Mouse (Mus musculus): ENCODE data around the gene Ctnnbl1. TPM values are rescaled to one million over a fixed set of nuclear protein-coding genes. Genes with fewer than 3 reads are reported as not detected.

The Ctnnbl1 gene
- total RNA-seq, 4 experiments from 2014 or later = 24.6 to 28.4 (median 27.7) TPM

DNA sequence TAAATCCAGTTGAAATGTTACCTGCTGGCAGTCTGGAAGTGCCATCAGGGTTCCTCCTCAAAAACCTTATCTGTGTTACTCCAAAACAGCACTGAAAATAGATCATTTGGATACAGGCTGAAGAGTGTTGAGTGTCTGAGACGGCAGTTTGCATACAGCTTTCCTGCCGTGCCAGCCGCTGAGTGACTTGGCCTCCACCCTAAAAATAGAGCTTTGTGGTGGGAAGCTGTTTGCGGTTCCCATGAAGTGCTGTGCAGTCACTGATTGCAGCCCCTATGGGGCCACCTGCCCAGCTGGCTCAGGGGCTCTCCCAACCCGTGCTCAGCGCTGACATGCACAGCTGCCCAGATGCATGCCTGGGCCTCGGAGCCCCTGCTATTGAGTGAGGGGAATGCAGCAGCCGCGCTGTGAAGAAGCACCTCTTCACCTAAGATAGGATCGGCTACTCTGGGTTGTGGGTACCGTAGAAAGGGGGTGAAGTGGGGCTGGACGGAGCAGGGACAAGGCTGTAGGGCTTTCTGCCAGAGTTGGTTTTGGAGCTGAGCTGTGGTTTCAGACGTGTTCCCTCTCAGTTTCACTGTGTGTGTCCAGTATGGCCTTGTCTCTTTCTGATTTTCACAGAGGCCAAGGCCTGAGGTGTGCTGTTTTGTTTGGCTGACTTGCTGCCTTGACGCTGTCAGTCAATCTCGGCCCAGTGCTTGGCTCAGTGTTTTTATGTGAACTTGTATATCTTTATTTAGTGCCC, 81.5 kb downstream of the Ctnnbl1 start:
- peak in 1 of 2 experiments; percentile 24 for DNase-seq (ENCODE audit: low spot score in 2 of 2)

DNA sequence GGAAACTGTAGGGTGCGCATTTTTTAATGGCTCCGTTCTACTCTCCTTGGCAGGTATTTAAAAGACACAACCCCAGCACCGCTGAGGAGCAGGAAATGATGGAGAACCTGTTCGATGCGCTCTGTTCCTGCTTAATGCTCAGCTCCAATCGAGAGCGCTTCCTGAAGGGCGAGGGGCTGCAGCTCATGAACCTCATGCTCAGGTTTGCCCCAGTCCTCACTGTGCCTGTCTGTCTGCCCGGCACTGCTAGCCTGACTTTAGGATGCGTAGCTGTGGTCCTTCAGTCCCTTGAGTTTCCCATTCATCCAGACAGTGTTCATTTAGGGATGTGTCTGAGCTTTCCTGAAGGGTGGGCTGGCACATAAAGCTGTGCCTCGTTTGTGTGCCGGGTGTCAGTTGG, 82.2 kb downstream of the Ctnnbl1 start:
- DNase-seq (ENCODE audit: low spot score in 2 of 2) = peak in 1 of 2 experiments; percentile 2

DNA sequence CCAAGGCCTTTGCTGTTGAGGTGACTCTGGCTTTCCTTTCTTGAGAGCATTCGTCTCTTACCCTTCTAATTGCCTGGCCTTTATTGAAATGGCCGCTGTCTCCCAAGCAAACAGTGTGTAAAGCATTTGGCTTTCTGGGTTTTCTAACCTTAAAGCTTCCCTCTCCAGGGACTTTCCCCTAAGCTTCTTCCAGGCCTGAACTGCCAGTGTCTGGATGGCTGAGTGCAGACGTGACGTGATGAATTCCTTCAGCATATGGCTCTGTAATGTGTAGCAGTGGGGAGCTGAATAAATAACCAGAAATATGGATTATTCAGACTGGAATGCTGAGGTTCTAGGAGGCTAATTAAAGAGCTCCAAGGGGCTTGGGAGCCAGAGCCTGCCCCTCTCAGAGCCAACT, 84.1 kb downstream of the Ctnnbl1 start:
- DNase-seq (ENCODE audit: low spot score in 2 of 2) = peak in 1 of 2 experiments; percentile 2

DNA sequence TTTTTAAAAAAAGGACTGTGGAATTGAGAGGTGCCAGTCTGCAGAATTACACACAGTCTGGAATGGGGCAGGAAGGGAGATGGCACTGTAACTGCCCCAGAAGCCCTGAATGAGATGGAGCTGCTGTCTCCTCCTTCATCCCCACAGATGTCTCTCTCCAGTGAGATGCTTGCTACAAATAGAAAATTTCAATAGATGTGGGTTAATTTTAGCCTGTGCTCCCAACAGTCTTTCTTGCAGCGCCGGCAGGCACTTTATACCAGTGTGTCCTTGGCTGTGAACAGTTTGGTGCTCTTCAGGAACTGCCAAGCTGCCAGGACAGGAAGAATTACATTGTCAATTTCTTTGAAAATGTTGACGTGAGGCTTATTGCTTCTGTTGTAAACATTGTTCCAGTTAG, 86.3 kb downstream of the Ctnnbl1 start:
- peak in 1 of 2 experiments; percentile 10 for DNase-seq (ENCODE audit: low spot score in 2 of 2)

DNA sequence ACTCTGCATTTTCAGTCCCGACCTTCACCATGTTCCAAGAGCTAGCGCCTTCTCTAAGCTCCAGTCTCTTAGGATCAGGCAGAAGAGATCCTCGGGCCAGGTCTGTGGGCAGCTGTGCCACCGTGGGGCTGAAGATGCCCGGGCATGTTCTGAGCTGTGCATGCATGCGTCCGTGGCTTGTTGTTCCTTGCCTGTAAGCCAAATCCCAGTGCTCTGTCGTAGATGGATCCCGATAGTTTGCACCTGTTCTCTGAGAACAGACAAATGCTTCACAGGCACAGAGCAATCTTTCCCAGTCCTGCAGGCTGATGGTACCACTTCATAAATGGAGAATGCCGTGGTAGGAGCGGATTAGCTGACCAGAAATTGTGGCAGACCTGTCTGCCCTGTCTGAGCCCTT, 87.0 kb downstream of the Ctnnbl1 start:
- peak in 1 of 2 experiments; percentile 4 for DNase-seq (ENCODE audit: low spot score in 2 of 2)

DNA sequence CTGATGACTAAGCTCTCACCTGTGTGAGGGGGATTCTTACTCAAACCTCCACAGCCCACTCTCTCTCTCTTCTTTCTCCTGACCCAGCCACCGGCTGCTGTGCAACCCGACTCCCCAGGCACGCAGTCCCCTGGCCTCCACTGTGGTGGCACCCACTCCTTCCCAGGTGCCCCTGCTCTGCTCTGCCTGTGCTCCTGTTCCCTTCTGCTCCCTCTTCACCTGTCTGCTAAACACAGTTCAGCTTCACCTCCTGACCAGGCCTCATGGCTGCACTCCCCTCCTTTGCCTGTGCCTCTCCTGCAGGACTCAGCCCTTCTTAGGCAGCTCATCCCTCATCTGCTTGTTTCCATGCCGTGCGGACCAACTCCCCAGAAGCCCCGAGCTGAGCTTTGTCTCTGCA, 92.9 kb downstream of the Ctnnbl1 start:
- no peak for DNase-seq (ENCODE audit: low spot score in 2 of 2)

DNA sequence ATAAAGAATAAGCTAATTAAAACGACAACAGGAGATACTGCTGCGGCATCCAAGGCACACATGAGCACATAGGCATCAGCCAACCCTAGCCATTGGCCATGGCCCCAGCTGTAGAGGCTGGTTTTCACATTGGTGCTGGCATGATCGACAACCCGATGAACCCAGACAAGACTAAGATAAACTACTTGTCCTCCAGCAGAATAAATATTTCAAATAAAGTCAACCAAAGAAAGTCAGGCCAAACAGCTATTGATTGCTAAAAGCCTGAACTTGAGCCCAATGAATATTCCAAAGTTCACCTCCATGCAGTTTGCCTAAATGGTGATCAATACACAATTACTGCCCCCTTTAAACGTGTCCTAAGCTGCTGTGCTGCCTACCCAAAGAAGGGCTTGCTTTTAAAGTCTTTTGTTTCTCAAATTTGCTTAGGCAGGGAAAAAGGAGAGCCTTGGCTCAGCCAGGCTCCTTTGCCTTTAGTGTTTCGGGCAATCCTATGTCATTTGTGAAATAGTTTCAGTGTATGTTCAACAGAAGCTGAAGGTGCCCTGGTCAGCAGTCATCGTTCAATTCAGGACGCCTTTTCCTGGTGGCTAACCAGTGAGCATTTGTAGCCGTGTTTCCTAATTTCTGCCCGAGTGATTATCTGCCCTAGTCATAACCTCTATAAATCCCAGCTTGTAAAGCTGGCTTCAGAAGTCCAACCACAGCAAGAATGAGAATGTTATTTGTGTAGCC, 93.6 kb downstream of the Ctnnbl1 start:
- DNase-seq (ENCODE audit: low spot score in 2 of 2) = no peak

DNA sequence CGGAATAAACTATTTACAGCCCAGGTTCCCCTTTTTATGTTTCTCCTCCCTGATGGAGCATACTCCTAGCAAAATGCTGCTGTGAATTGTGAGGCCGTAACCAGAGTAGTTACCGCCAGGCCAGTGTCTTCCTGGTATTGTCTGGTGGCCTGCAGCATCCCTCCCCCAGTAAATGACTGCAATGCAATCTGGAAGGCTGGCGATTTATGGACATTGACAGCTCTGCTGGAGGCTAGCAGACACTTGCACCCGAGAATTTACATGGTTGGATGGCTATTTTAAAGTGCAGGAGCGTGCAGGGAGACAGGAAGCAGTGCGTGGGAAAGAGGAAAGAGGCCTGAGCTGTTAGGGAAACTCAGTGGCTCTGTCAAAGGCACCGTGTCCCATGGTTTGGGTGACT, 99.8 kb downstream of the Ctnnbl1 start:
- no peak for DNase-seq (ENCODE audit: low spot score in 2 of 2)

DNA sequence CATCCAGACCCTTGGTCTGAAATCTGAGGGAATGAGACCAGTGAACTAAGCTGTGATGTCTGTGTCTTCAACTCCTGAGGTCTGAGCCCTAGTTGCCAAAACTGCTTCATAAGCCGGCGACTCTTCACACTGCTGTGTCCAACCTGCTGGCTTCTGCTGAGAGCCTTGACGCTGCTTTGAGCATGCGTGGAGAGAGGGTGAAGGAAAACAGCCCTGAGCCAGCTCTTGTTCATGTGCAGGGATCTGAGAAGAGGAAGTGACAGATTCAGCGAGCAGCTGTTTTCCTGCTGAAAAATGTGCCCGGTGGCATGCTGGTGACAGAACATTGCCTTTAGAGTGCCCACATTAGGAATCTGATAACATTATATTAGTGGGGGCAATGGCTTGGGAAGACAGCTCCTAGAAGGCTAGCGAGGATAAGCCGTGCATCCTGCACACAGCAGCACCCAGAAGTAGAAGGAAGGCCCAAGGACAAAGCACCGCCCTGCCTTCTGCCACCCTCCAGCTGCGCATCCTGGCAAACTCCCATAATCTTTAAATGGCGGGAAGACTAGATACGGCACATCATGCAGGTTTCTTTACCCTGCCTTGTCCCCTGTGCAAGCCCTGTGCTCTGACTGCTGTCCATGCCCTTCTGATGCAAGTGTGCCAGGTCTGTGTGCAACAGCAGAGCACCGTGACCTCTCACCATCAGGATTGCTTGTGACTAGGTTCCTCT, 101.2 kb downstream of the Ctnnbl1 start:
- no peak for DNase-seq (ENCODE audit: low spot score in 2 of 2)

DNA sequence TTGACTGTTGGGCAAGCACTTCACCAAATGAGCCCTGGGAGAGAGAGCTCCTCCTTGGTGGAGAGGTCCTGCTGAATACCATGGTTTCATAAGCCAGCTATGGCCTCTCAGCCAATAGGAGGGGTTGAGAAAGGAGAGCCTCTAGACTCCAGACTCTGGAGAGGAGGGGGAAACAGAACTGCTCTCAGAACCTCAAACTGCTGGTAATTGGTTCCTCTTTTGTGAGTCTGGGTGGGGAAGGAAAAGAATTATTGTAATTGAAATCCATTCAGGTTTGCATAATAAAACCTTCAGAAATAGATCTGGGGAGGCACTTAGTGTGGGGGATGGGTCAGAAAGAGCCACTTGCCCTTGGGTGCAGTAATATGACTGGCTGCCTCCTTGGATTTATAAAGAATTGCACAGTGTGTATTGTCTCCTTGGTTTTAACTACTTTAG, 103.5 kb downstream of the Ctnnbl1 start:
- DNase-seq (ENCODE audit: low spot score in 2 of 2) = no peak

DNA sequence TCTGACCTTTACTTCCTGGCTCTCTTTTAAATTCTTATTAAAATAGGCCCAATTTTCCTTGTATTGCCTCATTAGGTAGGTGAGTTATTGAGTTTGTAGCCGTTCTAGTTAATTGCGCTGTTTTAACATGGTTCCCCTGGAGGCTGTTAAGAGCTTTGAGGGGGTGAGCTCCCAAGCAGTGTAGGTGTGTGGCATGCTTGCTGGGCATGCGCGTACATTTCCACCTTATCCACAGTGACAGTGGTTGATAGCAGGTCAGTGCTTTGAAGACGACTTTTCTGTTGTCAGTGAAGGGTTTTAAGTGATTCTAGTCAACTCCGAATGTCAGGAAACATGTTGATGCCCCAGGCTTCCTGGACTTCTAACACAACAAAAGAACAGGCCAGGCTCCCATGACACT, 103.9 kb downstream of the Ctnnbl1 start:
- DNase-seq (ENCODE audit: low spot score in 2 of 2) = no peak

DNA sequence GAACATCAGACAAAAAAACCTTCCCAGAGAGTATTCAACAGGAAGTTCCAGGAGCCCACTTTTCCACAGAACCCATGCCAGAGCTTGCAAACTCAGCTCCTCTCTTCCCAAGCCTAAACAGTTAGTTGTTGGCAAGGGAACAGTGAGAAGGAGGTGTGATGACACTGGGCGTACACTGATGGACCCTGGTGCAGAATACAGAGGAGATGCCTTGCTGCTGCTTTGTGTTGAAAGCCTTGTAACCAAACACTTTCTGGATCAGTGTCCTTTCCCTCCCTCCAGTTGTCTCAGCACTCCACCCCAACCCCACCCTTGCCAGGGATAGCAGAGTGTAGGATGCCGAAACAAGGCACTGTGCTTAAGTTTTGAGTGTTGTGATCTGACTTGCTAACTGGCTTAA, 107.5 kb downstream of the Ctnnbl1 start:
- no peak for DNase-seq (ENCODE audit: low spot score in 2 of 2)

DNA sequence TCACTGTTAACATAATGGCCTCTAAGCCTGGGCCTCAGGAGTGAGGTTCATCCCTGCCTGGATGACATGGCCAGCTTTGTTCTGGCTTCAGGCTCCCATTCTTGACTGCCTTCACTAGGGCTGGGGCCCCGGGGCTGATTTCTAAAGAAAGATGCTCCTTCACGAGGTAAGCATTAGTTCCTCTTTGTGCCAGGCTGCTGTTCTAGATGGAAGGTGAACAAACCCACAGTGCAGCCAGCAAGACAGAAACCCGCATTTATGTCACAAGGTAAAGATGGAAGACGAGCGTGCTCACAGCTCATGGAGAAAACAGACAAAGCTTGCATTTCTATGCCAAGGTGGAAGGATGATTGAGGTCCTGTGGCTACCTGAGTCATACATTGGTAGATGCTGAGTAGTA, 108.6 kb downstream of the Ctnnbl1 start:
- DNase-seq (ENCODE audit: low spot score in 2 of 2) = no peak

DNA sequence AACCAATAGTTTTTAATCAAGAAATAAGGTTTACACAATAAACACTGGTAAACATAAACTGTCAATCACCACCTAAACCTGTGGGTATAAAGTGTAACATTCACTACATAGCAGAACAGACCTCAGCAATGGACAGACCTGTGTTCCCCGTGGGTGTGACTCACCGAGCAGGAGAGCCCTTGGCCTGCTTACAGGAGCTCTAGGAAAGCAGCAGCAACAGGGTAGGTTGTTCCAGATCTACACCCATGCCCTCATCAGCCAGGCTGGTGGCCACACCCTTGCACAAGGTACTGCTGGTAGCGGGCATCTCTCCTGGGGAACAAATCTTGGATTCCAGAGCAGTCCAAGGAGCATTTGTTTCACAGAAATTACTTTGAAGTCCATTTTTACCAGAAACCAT, 115.9 kb downstream of the Ctnnbl1 start:
- DNase-seq (ENCODE audit: low spot score in 2 of 2) = no peak

DNA sequence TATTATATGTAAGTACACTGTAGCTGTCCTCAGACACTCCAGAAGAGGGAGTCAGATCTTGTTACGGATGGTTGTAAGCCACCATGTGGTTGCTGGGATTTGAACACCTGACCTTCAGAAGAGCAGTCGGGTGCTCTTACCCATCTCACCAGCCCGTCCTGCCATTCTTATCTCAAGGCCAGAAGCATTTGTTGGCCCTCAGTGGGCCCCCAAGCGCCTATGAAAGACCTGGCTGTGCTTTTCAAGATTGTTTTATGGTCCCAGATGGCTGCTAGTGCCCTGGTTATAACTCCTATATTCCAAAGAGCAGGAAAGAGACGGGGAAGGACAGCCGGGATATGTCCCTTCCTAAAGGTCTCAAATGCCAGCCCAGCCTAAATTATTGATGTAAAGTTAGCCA, 118.6 kb downstream of the Ctnnbl1 start:
- no peak for DNase-seq (ENCODE audit: low spot score in 2 of 2)

DNA sequence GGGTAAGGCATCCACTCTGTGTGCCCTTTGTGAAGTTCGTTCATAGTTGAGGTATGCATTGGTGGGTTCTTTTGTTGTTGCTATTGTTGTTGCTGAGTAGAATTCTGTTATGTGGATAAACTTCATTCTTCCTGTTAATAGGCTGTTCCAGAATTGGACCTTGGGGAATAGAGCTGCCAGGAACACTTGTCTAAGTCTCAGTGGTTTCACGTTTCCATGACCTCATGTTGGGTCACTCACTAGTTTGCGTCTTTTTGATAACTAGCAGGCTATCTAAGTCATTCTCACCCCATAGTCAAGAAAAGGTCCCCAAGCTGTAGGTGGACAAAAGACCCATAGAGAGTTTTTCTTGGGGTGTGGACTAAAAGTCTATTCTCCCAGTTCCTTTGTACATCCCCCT, 120.3 kb downstream of the Ctnnbl1 start:
- DNase-seq (ENCODE audit: low spot score in 2 of 2) = no peak

DNA sequence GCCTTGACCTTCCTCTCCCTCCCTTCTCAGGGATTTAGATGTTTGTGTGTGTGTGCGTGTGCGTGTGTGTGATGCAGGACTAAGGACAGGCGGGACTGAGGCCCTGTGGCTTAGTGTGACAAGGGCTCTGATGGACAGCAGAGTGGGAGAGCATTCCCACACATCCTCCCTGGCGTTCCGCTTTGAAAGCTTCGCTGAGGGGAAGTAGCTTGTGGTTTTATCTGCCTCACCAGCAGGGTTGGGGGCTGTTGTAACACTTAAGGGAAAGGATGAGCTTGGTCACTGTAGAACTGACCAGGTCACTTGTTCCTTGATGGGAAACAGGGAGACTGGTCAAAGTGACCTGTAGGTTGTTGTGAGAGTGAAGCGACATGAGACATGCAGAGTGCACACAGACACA, 121.1 kb downstream of the Ctnnbl1 start:
- no peak for DNase-seq (ENCODE audit: low spot score in 2 of 2)

DNA sequence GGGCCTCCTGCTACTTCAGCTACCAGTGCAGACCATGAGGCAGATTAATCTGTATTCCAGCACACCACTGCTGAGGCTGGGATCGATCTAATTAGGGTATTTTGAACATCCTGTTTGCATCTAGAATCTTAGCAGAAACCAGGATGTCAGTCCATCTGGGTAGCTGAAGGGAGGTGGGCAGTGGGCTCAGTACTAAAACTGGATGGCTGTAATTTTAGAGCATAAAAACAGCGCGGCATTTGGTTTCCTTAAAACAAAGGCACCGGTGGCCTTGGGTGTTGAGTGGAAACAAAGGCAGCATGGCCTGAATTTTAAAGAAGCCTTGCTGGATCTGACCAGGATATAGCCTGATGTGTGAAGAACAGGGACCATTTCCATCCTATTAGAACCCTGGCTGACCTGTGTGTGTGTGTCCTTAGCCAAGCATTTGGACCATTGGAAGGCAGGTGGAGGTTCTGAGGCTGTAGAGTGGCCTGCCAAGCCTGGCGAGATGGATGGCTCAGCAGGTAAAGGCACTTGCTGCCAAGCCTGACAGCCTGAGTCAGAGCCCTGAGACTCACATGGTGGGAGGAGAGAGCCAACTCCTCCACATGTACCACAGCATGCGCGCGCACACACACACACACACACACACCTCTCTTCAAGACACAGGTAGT, 122.0 kb downstream of the Ctnnbl1 start:
- peak in 1 of 2 experiments; percentile 37 for DNase-seq (ENCODE audit: low spot score in 2 of 2)

DNA sequence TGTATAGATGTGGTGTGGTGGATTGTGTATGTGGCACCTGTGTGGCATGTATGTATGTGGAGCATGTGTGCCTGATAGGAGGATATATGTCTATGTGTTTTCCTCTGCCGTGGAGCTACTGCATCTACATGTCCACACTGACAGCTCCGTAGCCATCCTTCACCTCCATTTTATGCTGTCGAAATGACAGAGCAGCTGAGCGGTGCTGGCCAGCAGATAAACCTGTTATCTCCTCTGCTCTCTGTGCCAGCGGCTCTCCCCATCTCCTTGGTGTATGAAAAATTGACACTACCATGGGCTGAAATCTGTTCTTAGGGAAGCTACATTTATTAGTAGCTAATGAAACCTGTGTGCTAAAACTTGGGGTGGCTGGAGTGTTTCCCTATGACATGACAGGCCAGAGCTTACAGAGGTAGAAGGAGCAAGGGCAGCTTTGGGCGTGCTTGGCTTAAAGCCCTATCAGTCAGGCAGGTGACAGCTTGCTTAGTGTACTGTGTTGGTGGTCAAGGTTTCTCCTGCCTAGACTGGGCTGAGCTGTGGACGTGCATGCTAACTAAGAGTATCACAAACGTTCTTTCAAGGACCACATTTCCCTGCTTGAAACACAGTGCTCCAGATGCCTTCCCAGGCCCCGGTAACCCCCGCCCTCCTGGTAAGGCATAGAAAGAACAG, 124.2 kb downstream of the Ctnnbl1 start:
- no peak for DNase-seq (ENCODE audit: low spot score in 2 of 2)

DNA sequence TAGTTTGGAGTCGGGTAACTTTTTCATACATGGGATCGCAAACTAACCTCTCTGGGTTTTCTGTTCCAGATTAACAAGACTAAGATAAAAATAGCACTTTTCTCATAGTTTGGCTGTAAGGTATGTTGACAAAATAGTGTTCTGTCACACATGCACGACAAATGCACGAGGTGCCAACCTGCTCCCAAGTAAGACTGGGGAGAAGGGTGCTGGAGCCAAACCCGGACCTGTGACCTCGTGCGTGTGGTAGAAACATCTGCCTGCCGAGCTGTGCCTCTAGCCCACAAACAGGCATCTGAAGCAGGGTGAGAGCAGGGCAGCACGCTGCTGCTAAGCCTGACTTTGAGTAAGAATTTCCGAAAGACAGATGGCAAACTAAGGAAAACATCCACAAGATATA, 125.1 kb downstream of the Ctnnbl1 start:
- DNase-seq (ENCODE audit: low spot score in 2 of 2) = no peak

DNA sequence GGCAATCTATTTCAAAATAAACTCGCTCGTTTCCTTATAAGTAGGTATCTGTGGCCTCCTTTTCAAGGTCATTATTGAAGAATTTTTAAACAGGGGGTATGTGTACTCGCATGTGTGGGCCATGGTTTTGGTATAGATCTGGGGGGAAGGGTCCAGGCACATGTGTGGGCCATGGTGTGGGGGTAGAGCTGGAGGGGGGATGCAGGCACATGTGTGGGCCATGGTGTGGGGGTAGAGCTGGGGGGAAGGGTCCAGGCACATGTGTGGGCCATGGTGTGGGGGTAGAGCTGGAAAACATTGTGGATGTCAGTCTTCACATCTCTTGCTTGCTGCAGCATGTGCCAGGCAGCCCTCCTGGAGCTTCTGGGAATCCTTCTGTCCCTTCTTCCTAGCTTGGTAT, 129.9 kb downstream of the Ctnnbl1 start:
- no peak for DNase-seq (ENCODE audit: low spot score in 2 of 2)

Measured in left cerebral cortex, adult 8-10 months (tissue).